Mouse (Mus musculus): ENCODE measurements around the gene Dnajc28.
A peak's percentile ranks its signal among the peaks of the same experiment; 100 is the strongest.
"Not testable (repeated sequence)": the region's sequence is repeated elsewhere in the genome, so short reads cannot be mapped to it uniquely, and the experiment has no call there.

Dnajc28 gene

GRCm38 (mm10) chr16:91618511-91619501 is at the start of gene Dnajc28:
Gene Dnajc28, minus strand, starts transcription at chr16:91619026.
- peak; percentile 74 for DNase-seq

DNA sequence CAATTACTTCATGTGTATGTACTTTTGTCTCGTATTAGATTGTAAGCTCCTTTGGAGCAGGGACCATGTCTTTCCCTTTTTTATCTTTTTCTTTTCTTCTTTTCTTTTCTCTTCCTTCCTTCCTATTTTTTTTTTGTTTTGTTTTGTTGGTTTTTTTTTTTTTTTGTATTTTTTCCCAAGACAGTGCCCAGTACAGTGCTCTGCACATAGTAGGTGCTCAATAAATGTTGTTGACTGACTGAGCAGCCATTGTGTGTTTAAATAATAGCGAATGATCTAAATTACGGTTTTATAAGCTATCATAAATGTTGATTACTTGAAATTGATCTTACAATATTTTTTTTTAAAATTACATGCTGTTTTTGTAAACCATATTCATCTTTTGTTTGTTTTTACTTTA is 45.0 kb upstream of the Dnajc28 start:
- no peak for DNase-seq

DNA sequence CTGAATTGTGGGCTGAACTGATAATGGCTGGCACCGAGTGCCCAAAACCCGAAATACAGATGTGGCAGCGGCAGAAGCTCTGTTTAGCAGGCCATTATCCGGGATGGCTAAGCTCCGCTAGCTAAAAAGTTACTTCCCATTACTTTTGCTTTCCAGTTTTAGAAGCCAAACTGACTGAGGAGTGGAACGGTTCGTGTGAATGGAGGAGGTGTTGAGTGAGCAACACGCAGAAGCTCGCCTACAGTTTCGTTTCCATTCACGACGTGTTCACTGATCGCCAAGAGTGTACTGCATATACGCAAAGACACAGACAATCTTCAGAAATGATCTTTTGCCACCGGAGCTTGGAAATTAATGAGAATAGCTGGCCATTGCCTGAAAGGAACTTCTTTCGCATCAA is 43.5 kb upstream of the Dnajc28 start:
- no peak for DNase-seq

DNA sequence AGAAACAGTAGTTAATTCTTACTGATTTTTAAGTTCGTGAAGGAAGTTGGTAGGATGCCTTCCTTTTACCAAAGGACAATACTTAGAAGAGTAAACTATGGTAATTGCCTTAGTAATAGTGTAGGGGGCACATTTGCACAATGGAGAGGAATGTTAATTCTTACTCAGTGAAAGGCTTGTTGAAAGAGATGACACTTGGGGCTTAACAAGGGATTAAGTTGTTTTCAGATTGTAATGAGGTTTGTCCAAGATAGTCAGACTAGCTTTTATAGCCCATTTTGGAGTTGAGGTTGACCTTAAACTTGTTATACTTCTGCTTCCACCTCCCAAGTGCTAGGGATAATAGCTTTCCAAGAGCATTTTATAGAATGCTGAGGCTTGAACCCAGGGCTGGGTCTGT is 42.6 kb upstream of the Dnajc28 start:
- no peak for DNase-seq

DNA sequence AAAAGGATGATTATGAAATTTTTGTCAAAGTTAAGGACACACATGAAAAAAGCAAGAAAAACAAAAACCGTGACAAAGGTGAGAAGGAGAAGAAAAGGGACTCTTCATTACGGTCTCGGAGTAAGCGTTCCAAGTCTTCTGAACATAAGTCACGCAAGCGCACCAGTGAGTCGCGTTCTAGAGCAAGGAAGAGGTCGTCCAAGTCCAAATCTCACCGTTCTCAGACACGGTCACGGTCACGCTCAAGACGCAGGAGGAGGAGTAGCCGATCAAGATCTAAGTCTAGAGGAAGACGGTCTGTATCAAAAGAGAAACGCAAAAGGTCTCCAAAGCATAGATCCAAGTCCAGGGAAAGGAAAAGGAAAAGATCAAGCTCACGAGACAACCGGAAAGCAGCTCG is 41.0 kb upstream of the Dnajc28 start:
- DNase-seq: no peak

- DNase-seq: no peak
Observed at GRCm38 (mm10) chr16:91658471-91658870, 39.6 kb upstream of the Dnajc28 start.

DNA sequence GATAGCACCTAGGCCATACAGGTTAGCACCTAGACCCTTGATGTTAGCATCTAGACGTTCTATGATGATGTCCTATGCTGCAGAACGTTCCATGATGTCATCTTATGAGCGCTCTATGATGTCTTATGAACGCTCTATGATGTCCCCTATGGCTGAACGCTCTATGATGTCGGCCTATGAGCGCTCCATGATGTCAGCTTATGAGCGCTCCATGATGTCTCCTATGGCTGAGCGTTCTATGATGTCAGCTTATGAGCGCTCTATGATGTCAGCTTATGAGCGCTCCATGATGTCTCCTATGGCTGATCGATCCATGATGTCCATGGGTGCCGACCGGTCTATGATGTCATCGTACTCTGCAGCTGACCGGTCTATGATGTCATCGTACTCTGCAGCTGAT is 38.5 kb upstream of the Dnajc28 start:
- no peak for DNase-seq

- no peak for DNase-seq
Observed at GRCm38 (mm10) chr16:91655285-91655684, 36.5 kb upstream of the Dnajc28 start.

- no peak for DNase-seq
Observed at GRCm38 (mm10) chr16:91652191-91652590, 33.4 kb upstream of the Dnajc28 start.

- no peak for DNase-seq
Observed at GRCm38 (mm10) chr16:91649781-91650180, 31.0 kb upstream of the Dnajc28 start.

DNA sequence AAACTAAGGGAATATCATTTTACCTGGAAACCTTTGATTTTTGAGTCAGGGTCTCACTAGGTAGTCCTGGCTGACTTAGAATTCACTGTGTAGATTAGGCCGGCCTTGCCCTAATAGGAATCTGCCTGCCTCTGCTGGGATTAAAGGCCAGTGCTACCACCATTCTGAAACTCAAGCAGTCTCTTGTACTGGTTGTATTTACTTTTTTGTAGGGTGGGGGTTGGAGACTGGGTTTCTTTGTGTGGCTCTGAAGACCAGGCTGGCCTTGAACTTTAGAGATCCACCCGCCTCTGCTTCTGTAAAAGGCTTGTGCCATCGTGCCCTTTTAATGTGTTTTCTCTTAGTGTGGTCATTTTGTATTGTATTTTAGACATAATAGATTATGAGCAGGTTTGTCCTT is 30.4 kb upstream of the Dnajc28 start:
- DNase-seq: no peak

GRCm38 (mm10) chr16:91648220-91648550 is 29.4 kb upstream of the Dnajc28 start:
- peak; percentile 76 for DNase-seq

DNA sequence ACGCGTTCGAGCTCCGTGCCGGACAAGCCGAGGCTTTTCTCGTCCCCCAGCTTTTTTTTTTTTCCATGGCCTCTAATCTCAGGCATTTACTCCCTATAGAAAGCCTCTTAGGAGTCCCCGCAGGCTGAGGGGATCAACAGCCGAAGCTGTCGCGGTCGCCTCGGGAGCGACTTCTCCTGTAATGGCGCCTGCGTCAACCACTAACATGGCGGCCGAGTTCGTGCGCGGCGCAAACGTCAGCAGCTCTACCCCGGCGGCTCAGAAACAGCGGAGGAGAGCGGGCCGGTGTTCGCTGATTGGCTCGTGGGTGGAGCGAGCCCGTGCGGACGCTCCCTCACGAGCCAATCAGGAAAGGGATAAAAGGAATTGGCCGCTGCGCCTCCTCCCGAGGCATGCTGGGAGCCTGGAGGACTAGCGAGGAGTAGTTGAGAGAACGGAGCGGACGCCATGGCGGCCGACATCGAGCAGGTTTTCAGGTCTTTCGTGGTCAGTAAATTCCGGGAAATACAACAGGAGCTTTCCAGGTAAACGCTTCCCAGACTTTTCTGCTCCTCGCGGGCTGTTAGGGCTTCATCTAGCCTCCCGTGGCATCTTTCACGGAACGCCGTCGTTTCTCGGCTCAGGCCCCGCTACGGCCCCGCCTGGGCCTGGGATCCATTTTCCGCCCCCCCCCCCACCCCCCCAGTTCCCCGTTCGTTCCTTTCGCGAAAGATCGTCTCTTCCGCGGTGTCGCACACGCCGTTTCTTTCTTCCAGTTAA is 28.8 kb upstream of the Dnajc28 start, which contains the start of gene Son:
Son (plus strand) TSS at position 46 of the 759 bp plus-strand sequence.
- peak; percentile 97 for DNase-seq

DNA sequence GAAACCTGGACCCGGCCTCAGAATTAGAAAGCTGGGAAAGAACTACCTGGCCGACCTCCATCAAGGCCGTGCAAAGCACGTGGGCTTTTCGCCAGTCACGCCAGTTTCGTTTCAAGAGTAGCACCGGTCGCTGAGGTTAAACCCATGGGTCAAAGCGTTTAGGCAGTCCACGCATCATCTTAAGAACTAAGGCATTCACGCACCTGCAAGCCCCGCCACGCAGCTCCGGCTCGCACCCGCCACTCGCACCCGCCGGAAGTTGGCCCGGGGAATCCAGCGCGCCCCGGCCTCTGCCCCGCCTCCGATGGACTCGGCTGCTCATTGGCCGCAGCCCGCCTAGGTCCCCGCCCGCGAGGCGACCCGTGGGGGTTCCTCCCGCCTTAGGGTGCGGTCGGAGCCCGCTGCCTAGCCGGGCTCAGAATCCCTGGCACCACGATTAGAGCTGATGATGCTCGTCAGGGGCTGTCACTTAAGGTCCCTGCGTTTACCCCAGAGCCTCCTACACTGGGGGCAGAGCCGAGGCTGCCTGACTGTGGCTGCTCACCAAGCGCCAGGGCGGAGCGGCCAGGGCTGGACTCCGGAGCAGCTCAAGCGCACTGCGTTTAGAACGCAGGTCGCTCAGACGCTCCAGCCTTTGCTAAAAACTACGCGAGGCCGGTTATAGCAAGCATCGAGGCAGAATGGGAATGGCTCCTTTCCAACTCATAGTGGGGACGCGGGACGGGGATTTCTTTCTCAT is 28.0 kb upstream of the Dnajc28 start, which contains the start of gene Gart:
Gart (minus strand) TSS at position 272 of the 739 bp plus-strand sequence.
- peak; percentile 93 for DNase-seq

GRCm38 (mm10) chr16:91645995-91646602 is 27.3 kb upstream of the Dnajc28 start:
- DNase-seq: no peak

DNA sequence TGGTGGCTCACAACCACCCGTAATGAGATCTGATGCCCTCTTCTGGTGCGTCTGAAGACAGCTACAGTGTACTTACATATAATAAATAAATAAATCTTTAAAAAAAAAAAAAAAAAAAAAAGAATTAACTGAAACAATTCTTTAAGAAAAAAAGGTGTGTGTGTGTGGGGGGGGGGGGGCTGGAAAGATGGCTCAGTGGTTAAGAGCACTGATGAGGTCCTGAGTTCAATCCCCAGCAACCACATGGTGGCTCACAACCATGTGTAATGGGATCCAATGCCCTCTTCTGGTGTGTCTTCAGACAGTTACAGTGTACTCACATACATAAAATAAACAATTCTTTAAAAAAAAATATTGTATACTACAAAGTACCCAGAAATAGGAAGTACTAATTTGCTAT is 26.6 kb upstream of the Dnajc28 start:
- DNase-seq: not testable (repeated sequence)

- DNase-seq: no peak
Observed at GRCm38 (mm10) chr16:91644901-91645300, 26.1 kb upstream of the Dnajc28 start.

GRCm38 (mm10) chr16:91640171-91640570 is 21.3 kb upstream of the Dnajc28 start:
- no peak for DNase-seq

DNA sequence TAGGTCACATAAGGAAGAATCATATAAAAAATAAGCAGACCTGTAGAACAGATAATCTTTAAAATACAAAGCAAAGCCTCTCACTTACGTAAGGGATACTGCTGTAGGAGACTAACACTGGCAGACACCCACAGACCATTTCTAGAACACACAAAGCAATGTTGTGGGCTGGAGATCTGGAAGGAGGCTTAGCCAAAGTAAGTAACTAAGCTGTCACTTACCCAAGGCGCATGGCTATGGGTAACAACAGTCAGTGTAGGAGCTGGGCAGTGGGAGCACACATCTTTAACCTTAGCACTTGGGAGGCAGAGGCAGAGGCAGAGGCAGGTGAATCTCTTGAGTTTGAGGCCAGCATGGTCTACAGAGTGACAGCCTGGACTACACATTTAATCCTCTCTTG is 20.8 kb upstream of the Dnajc28 start:
- DNase-seq: no peak

DNA sequence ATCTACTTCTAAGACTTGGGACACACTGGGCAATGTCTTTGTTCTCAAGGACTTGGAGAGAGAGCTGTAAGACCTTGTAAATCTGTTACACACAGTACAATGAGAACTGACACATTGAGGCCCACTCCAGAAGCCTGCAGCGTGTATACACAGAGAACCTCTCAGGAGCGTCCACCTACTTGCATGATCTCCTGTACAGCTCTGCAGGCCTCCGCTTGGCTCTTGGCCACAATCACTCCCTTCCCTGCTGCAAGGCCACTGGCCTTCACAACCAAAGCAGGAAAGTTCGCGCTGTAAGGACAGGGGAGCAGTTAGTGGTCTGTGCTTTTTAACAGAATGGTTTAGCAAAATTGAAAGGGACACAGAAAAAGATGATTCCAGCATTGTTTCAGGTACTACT is 20.3 kb upstream of the Dnajc28 start:
- no peak for DNase-seq

DNA sequence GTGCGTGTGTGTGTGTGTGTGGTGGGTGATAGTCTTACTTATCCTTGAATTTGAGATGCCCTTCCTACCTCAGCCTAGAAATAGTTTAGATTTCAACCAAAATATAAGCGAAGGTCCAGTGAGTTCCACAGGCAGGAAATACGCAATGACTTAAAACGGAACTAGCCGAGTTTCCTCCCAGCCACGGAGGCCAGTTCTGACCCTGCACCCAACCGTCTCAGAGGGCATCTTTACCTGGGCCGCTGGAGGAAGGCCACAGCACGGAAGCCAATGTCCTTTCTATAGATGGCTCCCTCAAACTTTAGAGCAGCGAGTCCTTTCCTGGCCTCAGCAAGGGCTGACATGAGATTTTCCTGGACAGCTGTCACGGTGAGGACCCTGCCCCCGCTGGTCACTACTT is 14.8 kb upstream of the Dnajc28 start:
- DNase-seq: no peak

GRCm38 (mm10) chr16:91632940-91633339 is 14.1 kb upstream of the Dnajc28 start:
- no peak for DNase-seq

DNA sequence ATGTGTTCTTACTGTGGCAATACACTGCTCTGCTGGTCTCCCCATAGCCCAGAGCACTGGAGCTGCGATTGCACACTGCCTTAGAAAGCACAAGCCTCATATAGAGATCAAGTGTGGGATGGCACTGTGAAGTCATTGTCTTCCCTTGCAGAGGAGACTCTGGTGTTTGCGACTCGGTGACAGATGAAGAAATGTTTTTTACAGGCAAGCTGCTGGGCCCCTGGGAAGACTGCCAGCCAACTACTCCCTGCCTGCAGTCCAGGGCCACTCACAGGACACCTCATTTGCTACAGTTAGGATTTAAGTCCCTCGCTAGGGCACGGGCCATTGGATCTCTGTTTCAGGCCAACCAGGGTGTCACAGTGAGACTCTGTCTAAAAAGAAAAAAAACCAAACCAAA is 13.6 kb upstream of the Dnajc28 start:
- DNase-seq: no peak
